Mouse (Mus musculus): ENCODE measurements around the gene Naa60. TPM values are rescaled to one million over a fixed set of nuclear protein-coding genes. Genes with fewer than 3 reads are reported as not detected.

The Naa60 gene
- polyA plus RNA-seq, 1 experiment from 2014 or later, result 44.1 TPM

DNA sequence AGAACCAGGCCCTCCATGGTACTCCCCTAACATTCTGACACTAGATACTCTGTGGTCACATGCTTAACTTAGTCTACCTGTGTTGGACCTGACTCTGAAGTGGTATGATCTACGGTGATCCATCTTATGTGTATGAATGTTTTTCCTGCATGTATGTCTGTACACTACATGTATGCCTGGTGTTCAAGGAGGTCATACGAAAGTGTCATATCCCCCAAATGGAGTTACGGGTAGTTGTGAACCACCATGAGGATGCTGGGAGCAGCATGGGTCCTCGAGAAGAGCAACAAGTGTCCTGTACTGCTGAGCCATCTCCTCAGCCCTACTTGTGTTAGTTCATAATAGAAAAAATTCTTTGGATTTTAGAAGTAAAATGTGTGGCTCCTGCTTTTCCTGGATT is 4.2 kb downstream of the Naa60 start:
- Histone ChIP-seq H3K4me3 (ENCODE audit: low read length) (no peak overlapping the region), H3K27me3 (replicated peaks; ENCODE audit: control insufficient read depth, insufficient read depth, low read length) (no peaks in the 10 kb centered on the region), H3K4me2 (ENCODE audit: low read depth, low read length) (no peak overlapping the region), H3K27ac (ENCODE audit: low read length) (no peak overlapping the region), H3K9ac (ENCODE audit: low read depth, low read length) (no peak overlapping the region), H3K36me3 (ENCODE audit: control insufficient read depth, insufficient read depth, low read length) (no peaks in the 10 kb centered on the region), H3K9me3 (ENCODE audit: control insufficient read depth, low read length) (no peaks in the 10 kb centered on the region), H3K4me1 (ENCODE audit: control insufficient read depth, insufficient read depth, low read length) (peaks cover 6% of the 10 kb centered on the region; the same call in 1 of the 2 replicates)
- ATAC-seq, result no peak
- 89% methylated on average over 4 of the region's 4 CpGs for WGBS

DNA sequence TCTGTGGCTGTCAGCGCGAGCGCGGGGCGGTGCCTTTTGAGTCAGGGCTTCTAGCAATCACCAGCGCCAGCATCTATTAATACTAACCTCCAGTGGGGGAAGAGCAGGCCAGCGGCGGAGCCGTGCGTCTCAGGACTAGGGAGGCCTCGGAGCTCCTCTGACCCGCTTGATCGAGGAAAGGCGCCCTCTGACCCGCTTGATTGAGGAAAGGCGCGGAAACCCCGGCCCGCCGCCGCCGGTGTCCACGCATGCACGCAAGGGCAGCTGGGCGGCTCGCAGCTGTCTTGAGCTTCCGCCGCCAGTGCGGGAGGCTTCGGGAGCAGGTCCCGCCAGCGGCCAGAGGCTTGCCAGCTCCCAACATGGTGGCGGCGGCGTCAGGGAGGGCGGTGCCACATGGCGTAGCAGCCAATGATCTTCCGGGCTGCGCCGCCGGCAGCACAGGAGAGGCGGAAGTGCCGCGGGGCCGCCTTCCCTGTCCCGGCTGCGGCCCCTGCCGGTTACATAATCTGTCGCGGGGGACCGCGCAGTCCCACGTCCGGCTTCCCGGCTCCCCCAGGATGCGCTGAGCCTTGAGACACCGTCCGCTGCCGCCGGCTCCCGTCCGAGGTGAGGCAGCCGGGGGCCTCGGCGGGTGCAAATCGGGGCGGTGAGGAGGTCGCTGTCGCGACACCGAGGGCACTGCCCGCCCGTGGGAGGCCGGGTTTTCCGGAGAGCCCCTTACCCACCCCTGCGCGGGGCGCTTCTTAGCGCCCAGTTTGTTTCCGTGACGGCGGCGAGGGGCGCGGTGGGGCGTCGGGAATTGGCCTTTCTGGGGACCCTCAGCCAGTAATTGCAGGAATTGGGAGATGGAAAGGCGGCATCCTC is 12.3 kb downstream of the Naa60 start, which contains the start of the genes Zfp597 and Gm20695:
TSS of gene Zfp597 (minus strand) at position 361 of the 864 bp plus-strand sequence.
TSS of gene Gm20695 (plus strand) at position 448 of the 864 bp plus-strand sequence.
- peaks cover 12% of the 10 kb centered on the region for H3K4me1 ChIP-seq (ENCODE audit: control insufficient read depth, insufficient read depth, low read length)
- peak within 1 kb of the TSS; percentile 98 for H3K4me3 ChIP-seq (ENCODE audit: low read length)
- H3K9me3 ChIP-seq (ENCODE audit: control insufficient read depth, low read length), result no peaks in the 10 kb centered on the region
- peak within 1 kb of the TSS; percentile 93 for H3K9ac ChIP-seq (ENCODE audit: low read depth, low read length)
- no peaks in the 10 kb centered on the region for H3K27me3 ChIP-seq (replicated peaks; ENCODE audit: control insufficient read depth, insufficient read depth, low read length)
- H3K36me3 ChIP-seq (ENCODE audit: control insufficient read depth, insufficient read depth, low read length), result no peaks in the 10 kb centered on the region
- WGBS, result under 1% methylated on average over 79 of the region's 88 CpGs
- peak within 1 kb of the TSS; percentile 63 for H3K4me2 ChIP-seq (ENCODE audit: low read depth, low read length)
- ATAC-seq, result peak; percentile 99
- peak within 1 kb of the TSS; percentile 96 for H3K27ac ChIP-seq (ENCODE audit: low read length)

DNA sequence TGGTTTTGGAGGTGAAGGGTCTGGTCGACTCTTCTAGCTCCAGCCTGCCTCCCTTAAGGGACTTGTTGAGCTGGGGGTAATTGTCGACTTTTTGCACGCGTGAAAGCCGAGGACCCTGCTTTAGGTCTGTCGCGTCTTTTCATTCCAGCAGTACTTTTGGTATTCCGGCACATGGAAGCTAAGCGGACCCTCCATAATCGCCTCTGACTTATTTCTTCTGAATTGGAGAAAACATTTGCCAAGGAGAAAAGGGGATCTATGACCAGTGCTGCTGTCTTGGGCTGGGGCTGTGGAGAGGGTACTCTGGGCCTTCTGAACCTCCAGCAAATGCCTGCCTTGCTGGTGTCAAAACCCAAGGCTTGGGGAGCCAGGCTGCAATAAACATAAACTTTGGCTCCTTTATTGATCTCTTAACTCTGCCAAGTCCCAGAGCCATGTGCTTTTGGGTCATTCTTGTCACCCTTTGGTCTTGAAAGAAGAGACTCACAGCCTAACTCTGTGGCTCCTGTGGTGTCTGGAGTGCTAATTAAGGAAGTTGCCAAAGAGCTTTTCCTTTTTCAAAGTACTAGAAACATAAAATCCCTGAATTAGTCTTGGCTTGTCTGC is 13.0 kb downstream of the Naa60 start:
- no peaks in the 10 kb centered on the region for H3K9me3 ChIP-seq (ENCODE audit: control insufficient read depth, low read length)
- H3K4me1 ChIP-seq (ENCODE audit: control insufficient read depth, insufficient read depth, low read length), result peaks cover 12% of the 10 kb centered on the region
- H3K9ac ChIP-seq (ENCODE audit: low read depth, low read length), result peak overlapping the region; percentile 93
- no peak for ATAC-seq
- peak overlapping the region; percentile 60 for H3K4me2 ChIP-seq (ENCODE audit: low read depth, low read length)
- 3% methylated on average over 10 of the region's 10 CpGs for WGBS
- H3K27ac ChIP-seq (ENCODE audit: low read length), result peak overlapping the region; percentile 73
- H3K4me3 ChIP-seq (ENCODE audit: low read length), result peak overlapping the region; percentile 98
- no peaks in the 10 kb centered on the region for H3K27me3 ChIP-seq (replicated peaks; ENCODE audit: control insufficient read depth, insufficient read depth, low read length)
- H3K36me3 ChIP-seq (ENCODE audit: control insufficient read depth, insufficient read depth, low read length), result no peaks in the 10 kb centered on the region

DNA sequence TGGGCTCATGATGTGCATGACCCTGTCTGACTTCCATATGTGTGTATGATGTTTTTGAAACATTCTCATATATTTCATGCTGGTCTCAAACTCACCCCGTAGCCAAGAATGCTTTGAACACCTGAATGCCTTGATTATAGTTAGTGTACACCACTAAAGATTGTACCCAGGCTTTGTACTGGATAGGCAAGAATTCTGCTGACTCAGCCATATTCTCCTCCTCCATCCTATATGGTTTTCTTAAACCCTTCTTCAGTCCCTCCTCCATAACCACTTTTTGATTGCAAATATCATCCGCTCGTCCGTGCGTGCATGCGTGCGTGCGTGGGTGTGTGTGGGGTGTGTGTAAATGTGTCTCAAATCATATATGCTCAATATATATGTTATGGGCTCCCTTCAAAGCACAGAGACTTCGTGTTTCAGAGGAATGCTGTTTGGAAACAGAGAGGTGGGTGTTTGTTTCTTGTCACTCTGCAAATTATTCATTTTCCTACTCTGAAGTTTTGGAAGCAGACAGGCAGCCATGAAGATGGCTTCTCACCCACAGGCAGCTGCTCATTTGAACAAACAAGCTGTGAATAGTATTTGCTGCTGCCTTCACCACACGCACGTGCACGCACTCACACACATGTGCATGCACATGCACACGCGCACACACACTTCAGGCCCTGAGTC is 19.6 kb downstream of the Naa60 start:
- Histone ChIP-seq H3K4me2 (ENCODE audit: low read depth, low read length) (no peak overlapping the region), H3K9me3 (ENCODE audit: control insufficient read depth, low read length) (no peaks in the 10 kb centered on the region), H3K36me3 (ENCODE audit: control insufficient read depth, insufficient read depth, low read length) (no peaks in the 10 kb centered on the region), H3K9ac (ENCODE audit: low read depth, low read length) (no peak overlapping the region), H3K27ac (ENCODE audit: low read length) (no peak overlapping the region), H3K4me1 (ENCODE audit: control insufficient read depth, insufficient read depth, low read length) (peaks cover 4% of the 10 kb centered on the region; the same call in 1 of the 2 replicates), H3K4me3 (ENCODE audit: low read length) (no peak overlapping the region), H3K27me3 (replicated peaks; ENCODE audit: control insufficient read depth, insufficient read depth, low read length) (no peaks in the 10 kb centered on the region)
- no peak for ATAC-seq
- WGBS, result 93% methylated on average over 14 of the region's 14 CpGs

- H3K4me2 ChIP-seq (ENCODE audit: low read depth, low read length), result no peak overlapping the region
- no peak overlapping the region for H3K27ac ChIP-seq (ENCODE audit: low read length)
- H3K36me3 ChIP-seq (ENCODE audit: control insufficient read depth, insufficient read depth, low read length), result no peaks in the 10 kb centered on the region
- no peak overlapping the region for H3K9ac ChIP-seq (ENCODE audit: low read depth, low read length)
- no peak overlapping the region for H3K4me3 ChIP-seq (ENCODE audit: low read length)
- no peak for ATAC-seq
- H3K4me1 ChIP-seq (ENCODE audit: control insufficient read depth, insufficient read depth, low read length), result peaks cover 4% of the 10 kb centered on the region; the same call in 1 of the 2 replicates
- H3K27me3 ChIP-seq (replicated peaks; ENCODE audit: control insufficient read depth, insufficient read depth, low read length), result no peaks in the 10 kb centered on the region
- no peaks in the 10 kb centered on the region for H3K9me3 ChIP-seq (ENCODE audit: control insufficient read depth, low read length)
- WGBS, result 55% methylated on average over 3 of the region's 3 CpGs
Observed at GRCm38 (mm10) chr16:3893739-3894138, 21.6 kb downstream of the Naa60 start.

DNA sequence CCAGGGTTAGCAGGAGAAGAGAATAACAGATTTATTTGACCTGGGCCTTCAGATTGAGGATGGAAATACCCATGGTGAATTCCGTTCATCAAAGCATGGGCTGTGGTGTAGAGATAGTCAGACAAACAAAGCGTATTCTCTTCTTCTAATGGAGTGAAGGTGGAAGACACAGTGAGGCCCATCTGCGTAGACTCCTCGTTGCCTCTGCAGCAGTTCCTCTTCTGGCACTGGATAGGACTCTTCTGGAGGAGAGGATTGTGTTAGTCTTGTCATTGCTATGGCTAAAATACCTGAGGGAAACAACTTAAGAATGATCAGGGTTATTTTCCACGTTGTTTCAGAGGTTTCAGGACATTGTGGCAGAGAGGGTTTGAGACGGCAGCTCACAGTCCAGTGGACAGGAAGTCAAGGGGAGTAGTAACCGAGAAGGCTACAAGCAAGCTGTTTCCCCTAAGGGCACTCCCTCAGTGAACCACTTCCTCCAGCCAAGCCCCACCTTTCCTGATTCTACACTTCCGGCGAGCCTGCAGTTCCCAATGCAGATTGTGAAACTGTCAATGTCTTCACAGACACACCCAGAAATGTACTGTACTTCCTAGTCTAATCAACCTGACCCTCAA is 23.1 kb downstream of the Naa60 start:
- H3K36me3 ChIP-seq (ENCODE audit: control insufficient read depth, insufficient read depth, low read length), result no peaks in the 10 kb centered on the region
- H3K9ac ChIP-seq (ENCODE audit: low read depth, low read length), result no peak overlapping the region; the same call in 1 of the 2 replicates
- H3K4me1 ChIP-seq (ENCODE audit: control insufficient read depth, insufficient read depth, low read length), result peaks cover 4% of the 10 kb centered on the region; the same call in 1 of the 2 replicates
- H3K27me3 ChIP-seq (replicated peaks; ENCODE audit: control insufficient read depth, insufficient read depth, low read length), result no peaks in the 10 kb centered on the region
- peak overlapping the region; percentile 7; the same call in 1 of the 2 replicates for H3K4me3 ChIP-seq (ENCODE audit: low read length)
- H3K9me3 ChIP-seq (ENCODE audit: control insufficient read depth, low read length), result no peaks in the 10 kb centered on the region
- ATAC-seq, result peak; percentile 89
- H3K27ac ChIP-seq (ENCODE audit: low read length), result peak overlapping the region; percentile 82
- WGBS, result 71% methylated on average over 9 of the region's 9 CpGs
- peak overlapping the region; percentile 37 for H3K4me2 ChIP-seq (ENCODE audit: low read depth, low read length)

- H3K27ac ChIP-seq (ENCODE audit: low read length), result peak overlapping the region; percentile 64
- H3K36me3 ChIP-seq (ENCODE audit: control insufficient read depth, insufficient read depth, low read length), result no peaks in the 10 kb centered on the region
- H3K4me2 ChIP-seq (ENCODE audit: low read depth, low read length), result no peak overlapping the region
- ATAC-seq, result no peak
- WGBS, result 80% methylated on average over 6 of the region's 6 CpGs
- no peak overlapping the region for H3K4me3 ChIP-seq (ENCODE audit: low read length)
- H3K4me1 ChIP-seq (ENCODE audit: control insufficient read depth, insufficient read depth, low read length), result peaks cover 4% of the 10 kb centered on the region; the same call in 1 of the 2 replicates
- H3K9ac ChIP-seq (ENCODE audit: low read depth, low read length), result no peak overlapping the region
- H3K9me3 ChIP-seq (ENCODE audit: control insufficient read depth, low read length), result no peaks in the 10 kb centered on the region
- H3K27me3 ChIP-seq (replicated peaks; ENCODE audit: control insufficient read depth, insufficient read depth, low read length), result no peaks in the 10 kb centered on the region
Observed at GRCm38 (mm10) chr16:3896046-3896445, 23.9 kb downstream of the Naa60 start.

DNA sequence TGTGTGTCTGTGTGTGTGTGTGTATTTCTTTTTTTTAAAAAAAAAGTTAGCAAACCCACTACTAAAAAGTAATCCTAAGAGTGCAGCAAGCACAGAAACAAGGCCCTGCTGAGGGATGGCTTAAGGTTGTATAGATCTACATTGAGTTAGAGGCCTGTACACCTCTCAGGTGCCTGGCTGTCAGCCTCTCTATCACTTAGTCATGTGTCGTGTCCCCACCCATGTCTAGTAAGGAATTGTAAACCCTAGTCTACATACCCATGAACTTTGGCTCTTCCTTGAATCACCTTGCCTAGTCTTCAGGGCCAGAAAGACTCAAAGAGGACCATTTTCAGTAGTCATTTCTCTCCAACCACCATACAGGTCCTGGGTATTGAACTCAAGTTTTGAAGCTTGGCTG is 24.4 kb downstream of the Naa60 start:
- H3K4me2 ChIP-seq (ENCODE audit: low read depth, low read length), result no peak overlapping the region
- H3K4me3 ChIP-seq (ENCODE audit: low read length), result no peak overlapping the region
- H3K27ac ChIP-seq (ENCODE audit: low read length), result peak overlapping the region; percentile 64
- no peaks in the 10 kb centered on the region for H3K9me3 ChIP-seq (ENCODE audit: control insufficient read depth, low read length)
- peaks cover 4% of the 10 kb centered on the region; the same call in 1 of the 2 replicates for H3K4me1 ChIP-seq (ENCODE audit: control insufficient read depth, insufficient read depth, low read length)
- WGBS, result 70% methylated on average over 1 of the region's 1 CpGs
- H3K36me3 ChIP-seq (ENCODE audit: control insufficient read depth, insufficient read depth, low read length), result no peaks in the 10 kb centered on the region
- no peak overlapping the region for H3K9ac ChIP-seq (ENCODE audit: low read depth, low read length)
- H3K27me3 ChIP-seq (replicated peaks; ENCODE audit: control insufficient read depth, insufficient read depth, low read length), result no peaks in the 10 kb centered on the region
- peak; percentile 79 for ATAC-seq

All from intestine, embryonic 16.5 days (tissue).